Mouse (Mus musculus) heart, postnatal 10 days (tissue): ENCODE measurements around the gene Gzmb. TPM values are rescaled to one million over a fixed set of nuclear protein-coding genes. Genes with fewer than 3 reads are reported as not detected.

Source experiments
- total RNA-seq, 2 experiments: library from RNA; stranded (reverse); gene quantifications; 2 replicates each; pipeline ENCODE4 v1.2.3; 2021

Gene Gzmb
- total RNA-seq, 2 experiments from 2014 or later: not detected

Other genes starting within 250 kb of the Gzmb start
- gene Mcpt1, start 244.3 kb downstream of the Gzmb start, total RNA-seq: not detected
- gene Mcpt9, start 231.8 kb downstream of the Gzmb start, total RNA-seq: not detected
- under 1 TPM; 0.50 to 0.67 TPM for gene Mcpt2, start 220.2 kb downstream of the Gzmb start, total RNA-seq
- gene Mcpt4, start 199.9 kb downstream of the Gzmb start, total RNA-seq: 1 to 10 TPM; 4.2 to 4.3 TPM
- not detected for gene Mcpt8, start 177.0 kb downstream of the Gzmb start, total RNA-seq
- gene Ctsg, start 159.7 kb downstream of the Gzmb start, total RNA-seq: not detected
- gene Gzme, start 141.6 kb downstream of the Gzmb start, total RNA-seq: not detected
- not detected for gene Gzmd, start 129.7 kb downstream of the Gzmb start, total RNA-seq
- gene Gzmg, start 102.7 kb downstream of the Gzmb start, total RNA-seq: not detected
- gene Gzmn, start 87.7 kb downstream of the Gzmb start, total RNA-seq: not detected
- not detected for gene Gzmf, start 50.8 kb downstream of the Gzmb start, total RNA-seq
- not detected for gene Gzmc, start 27.6 kb downstream of the Gzmb start, total RNA-seq
- gene Atp12a, start 102.8 kb upstream of the Gzmb start, total RNA-seq: not detected
- 1 to 10 TPM in 1 of 2 experiments, under 1 TPM in 1; 0.82 to 1.0 TPM for gene Rnf17, start 140.3 kb upstream of the Gzmb start, total RNA-seq